Mouse (Mus musculus) heart, embryonic 16.5 days (tissue): ENCODE measurements at regions not wholly inside any gene's neighbourhood (a gene's known extent, or its start where the extent isn't known, plus 50 kb on each side); places are given as distances from the start of the nearest gene placed in this dataset.

Source experiments
- ATAC-seq: fragments of 200-750 bp; cut with Nextera tagmentation; replicated peaks from 2 replicates; pipeline ENCODE4 v1.8.0; 2017; ENCODE audit warnings: moderate number of reproducible peaks; ENCODE audit not compliant: insufficient read depth, low FRiP score; ENCODE audit errors: extremely low read depth
- H3K27ac ChIP-seq: fragments of 300-500 bp; sonication (generic); 2 replicates; pipeline ENCODE4 v1.5.1; 2014; ENCODE audit warnings: mild to moderate bottlenecking, low read length, control low read depth, moderate library complexity
- H3K27me3 ChIP-seq: fragments of 300-500 bp; sonication (generic); 2 replicates; pipeline ENCODE4 v1.6.1; 2014; ENCODE audit warnings: low read length, mixed read lengths; ENCODE audit not compliant: control insufficient read depth, insufficient read depth
- H3K36me3 ChIP-seq: fragments of 300-500 bp; sonication (generic); 2 replicates; pipeline ENCODE4 v1.6.1; 2014; ENCODE audit not compliant: control insufficient read depth, insufficient read depth
- H3K4me1 ChIP-seq: fragments of 300-500 bp; sonication (generic); 2 replicates; pipeline ENCODE4 v1.6.1; 2014; ENCODE audit warnings: low read length, mixed read lengths; ENCODE audit not compliant: control insufficient read depth, insufficient read depth
- H3K4me2 ChIP-seq: fragments of 300-500 bp; sonication (generic); 2 replicates; pipeline ENCODE4 v1.6.1; 2014; ENCODE audit warnings: low read depth, mild to moderate bottlenecking, control low read depth, low read length
- H3K4me3 ChIP-seq: fragments of 300-500 bp; sonication (generic); 2 replicates; pipeline ENCODE4 v1.5.1; 2014; ENCODE audit warnings: mild to moderate bottlenecking, control low read depth, low read length
- H3K9ac ChIP-seq: fragments of 300-500 bp; sonication (generic); 2 replicates; pipeline ENCODE4 v1.6.1; 2014; ENCODE audit warnings: low read length, control low read depth
- H3K9me3 ChIP-seq: fragments of 300-500 bp; sonication (generic); replicated peaks from 2 replicates; pipeline ENCODE4 v1.6.1; 2016; ENCODE audit warnings: low read length; ENCODE audit not compliant: control insufficient read depth
- WGBS: fragments of 180-500 bp; shearing (Covaris S2); extraction: QIAGEN DNeasy Blood & Tissue Kit; methylation state at CpG from one replicate; pipeline ENCODE4 v1.1.7; 2014; 5-methylcytosine and 5-hydroxymethylcytosine counted together

GRCm38 (mm10) chr13:44128506-44129274 is 344.1 kb downstream of the Cd83 start:
- WGBS, result 68% methylated on average over 16 of the region's 16 CpGs

GRCm38 (mm10) chr13:44131916-44132315 is 347.3 kb downstream of the Cd83 start:
- peaks cover 11% of the 10 kb centered on the region; the same call in 1 of the 2 replicates for H3K4me1 ChIP-seq
- H3K9ac ChIP-seq, result no peak overlapping the region
- H3K4me3 ChIP-seq, result no peak overlapping the region
- WGBS, result 66% methylated on average over 5 of the region's 5 CpGs
- ATAC-seq, result no peak
- no peaks in the 10 kb centered on the region for H3K9me3 ChIP-seq
- H3K27me3 ChIP-seq, result no peaks in the 10 kb centered on the region
- H3K27ac ChIP-seq, result no peak overlapping the region
- H3K4me2 ChIP-seq, result no peak overlapping the region
- no peaks in the 10 kb centered on the region for H3K36me3 ChIP-seq

More at GRCm38 (mm10) chr13:44128506-44129274, 344.1 kb downstream of the Cd83 start:
- Histone ChIP-seq H3K36me3 (no peaks in the 10 kb centered on the region), H3K4me1 (peaks cover 7% of the 10 kb centered on the region; the same call in 1 of the 2 replicates), H3K9ac (no peak overlapping the region), H3K27ac (no peak overlapping the region), H3K27me3 (no peaks in the 10 kb centered on the region), H3K9me3 (no peaks in the 10 kb centered on the region), H3K4me3 (no peak overlapping the region), H3K4me2 (no peak overlapping the region)
- ATAC-seq, result no peak

GRCm38 (mm10) chr13:44132510-44132909 is 347.9 kb downstream of the Cd83 start:
- Histone ChIP-seq H3K4me2 (no peak overlapping the region), H3K9me3 (no peaks in the 10 kb centered on the region), H3K4me1 (peaks cover 11% of the 10 kb centered on the region; the same call in 1 of the 2 replicates), H3K27me3 (no peaks in the 10 kb centered on the region), H3K9ac (no peak overlapping the region), H3K4me3 (no peak overlapping the region), H3K36me3 (no peaks in the 10 kb centered on the region), H3K27ac (no peak overlapping the region)
- ATAC-seq, result no peak
- 83% methylated on average over 4 of the region's 4 CpGs for WGBS

GRCm38 (mm10) chr13:44133436-44133835 is 348.9 kb downstream of the Cd83 start:
- no peak overlapping the region for H3K9ac ChIP-seq
- peaks cover 11% of the 10 kb centered on the region; the same call in 1 of the 2 replicates for H3K4me1 ChIP-seq
- H3K4me3 ChIP-seq, result no peak overlapping the region
- 43% methylated on average over 9 of the region's 9 CpGs for WGBS
- H3K4me2 ChIP-seq, result no peak overlapping the region
- H3K27ac ChIP-seq, result no peak overlapping the region
- H3K27me3 ChIP-seq, result no peaks in the 10 kb centered on the region
- H3K36me3 ChIP-seq, result no peaks in the 10 kb centered on the region
- no peak for ATAC-seq
- no peaks in the 10 kb centered on the region for H3K9me3 ChIP-seq

- Histone ChIP-seq H3K4me1 (no peaks in the 10 kb centered on the region), H3K4me2 (no peak overlapping the region), H3K4me3 (no peak overlapping the region), H3K36me3 (no peaks in the 10 kb centered on the region), H3K27ac (no peak overlapping the region), H3K9ac (no peak overlapping the region), H3K9me3 (peaks cover 3% of the 10 kb centered on the region; the same call in 1 of the 2 replicates), H3K27me3 (no peaks in the 10 kb centered on the region)
- 79% methylated on average over 5 of the region's 5 CpGs for WGBS
- no peak for ATAC-seq
These were observed 356.6 kb downstream of the Cd83 start for GRCm38 (mm10) chr13:44141181-44141580.

- H3K27ac ChIP-seq, result no peak overlapping the region
- no peak overlapping the region for H3K4me2 ChIP-seq
- H3K27me3 ChIP-seq, result no peaks in the 10 kb centered on the region
- WGBS, result 91% methylated on average over 4 of the region's 4 CpGs
- H3K4me1 ChIP-seq, result no peaks in the 10 kb centered on the region
- H3K4me3 ChIP-seq, result no peak overlapping the region
- peaks cover 3% of the 10 kb centered on the region; the same call in 1 of the 2 replicates for H3K9me3 ChIP-seq
- H3K9ac ChIP-seq, result no peak overlapping the region
- no peak for ATAC-seq
- no peaks in the 10 kb centered on the region for H3K36me3 ChIP-seq
These were observed 360.9 kb downstream of the Cd83 start for GRCm38 (mm10) chr13:44145441-44145840.

GRCm38 (mm10) chr13:44147841-44148240 is 363.3 kb downstream of the Cd83 start:
- no peak for ATAC-seq
- no peak overlapping the region for H3K4me3 ChIP-seq
- 81% methylated on average over 5 of the region's 5 CpGs for WGBS
- H3K4me2 ChIP-seq, result no peak overlapping the region
- no peaks in the 10 kb centered on the region for H3K4me1 ChIP-seq
- no peaks in the 10 kb centered on the region for H3K36me3 ChIP-seq
- H3K9me3 ChIP-seq, result peaks cover 3% of the 10 kb centered on the region; the same call in 1 of the 2 replicates
- H3K9ac ChIP-seq, result no peak overlapping the region
- no peak overlapping the region for H3K27ac ChIP-seq
- no peaks in the 10 kb centered on the region for H3K27me3 ChIP-seq

GRCm38 (mm10) chr13:44149499-44149898 is 364.9 kb downstream of the Cd83 start:
- H3K27ac ChIP-seq, result no peak overlapping the region
- peaks cover 6% of the 10 kb centered on the region; the same call in 1 of the 2 replicates for H3K9me3 ChIP-seq
- H3K4me3 ChIP-seq, result no peak overlapping the region
- H3K4me1 ChIP-seq, result no peaks in the 10 kb centered on the region
- 75% methylated on average over 3 of the region's 3 CpGs for WGBS
- no peaks in the 10 kb centered on the region for H3K36me3 ChIP-seq
- H3K4me2 ChIP-seq, result no peak overlapping the region
- H3K9ac ChIP-seq, result no peak overlapping the region
- ATAC-seq, result no peak
- no peaks in the 10 kb centered on the region for H3K27me3 ChIP-seq

- ATAC-seq, result no peak
- WGBS, result 76% methylated on average over 6 of the region's 6 CpGs
- H3K9ac ChIP-seq, result no peak overlapping the region
These were observed 367.0 kb downstream of the Cd83 start for GRCm38 (mm10) chr13:44151526-44151925.

More at GRCm38 (mm10) chr13:44151526-44151925, 367.0 kb downstream of the Cd83 start:
- Histone ChIP-seq H3K27me3 (no peaks in the 10 kb centered on the region), H3K9me3 (0 out of 2 replicates have a peak, but pooled peaks cover 3% of the 10 kb centered on the region), H3K4me1 (peaks cover 2% of the 10 kb centered on the region), H3K4me3 (no peak overlapping the region), H3K36me3 (no peaks in the 10 kb centered on the region), H3K27ac (no peak overlapping the region), H3K4me2 (no peak overlapping the region)
